Mouse (Mus musculus) urinary bladder, postnatal 10 days (tissue): ENCODE measurements around the gene Pfkfb4.

Experiments used
- DNase-seq: peaks from one replicate; pipeline ENCODE4 v3.0.0; 2022; ENCODE audit warnings: low spot score

The Pfkfb4 gene

DNA sequence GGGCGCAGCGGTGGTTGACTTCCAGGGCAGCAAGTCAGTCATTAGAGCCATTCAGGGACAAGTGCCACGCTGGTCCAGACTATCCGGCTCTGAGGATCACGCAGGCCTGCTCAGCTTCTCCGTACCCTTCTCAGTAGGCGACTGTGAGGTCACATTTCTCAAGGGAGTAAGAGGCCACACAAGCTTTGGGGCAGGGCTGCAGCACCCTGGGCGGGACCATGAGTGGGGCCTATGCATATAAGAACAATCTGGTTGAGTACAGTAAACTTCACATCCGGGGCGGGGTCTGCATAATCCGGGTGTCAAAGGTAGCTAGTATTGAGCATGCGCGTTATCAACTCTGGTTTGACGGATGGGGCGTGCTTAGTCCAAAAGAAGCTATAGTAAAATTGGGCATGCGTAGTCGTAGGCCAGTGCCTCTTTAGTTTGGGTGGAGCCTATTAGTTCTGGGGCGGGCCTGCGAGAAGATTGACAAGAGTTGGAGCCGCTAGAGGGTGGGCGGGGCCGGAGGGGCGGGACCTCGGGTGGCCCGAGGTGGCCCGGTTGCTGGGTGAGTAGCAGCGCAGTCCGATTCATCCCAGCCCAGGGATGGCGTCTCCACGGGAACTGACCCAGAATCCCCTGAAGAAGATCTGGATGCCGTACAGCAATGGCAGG lies at the start of gene Pfkfb4:
Gene Pfkfb4 (plus strand): TSS at position 351 of the 657 bp plus-strand sequence.
- peak; percentile 82 for DNase-seq

DNA sequence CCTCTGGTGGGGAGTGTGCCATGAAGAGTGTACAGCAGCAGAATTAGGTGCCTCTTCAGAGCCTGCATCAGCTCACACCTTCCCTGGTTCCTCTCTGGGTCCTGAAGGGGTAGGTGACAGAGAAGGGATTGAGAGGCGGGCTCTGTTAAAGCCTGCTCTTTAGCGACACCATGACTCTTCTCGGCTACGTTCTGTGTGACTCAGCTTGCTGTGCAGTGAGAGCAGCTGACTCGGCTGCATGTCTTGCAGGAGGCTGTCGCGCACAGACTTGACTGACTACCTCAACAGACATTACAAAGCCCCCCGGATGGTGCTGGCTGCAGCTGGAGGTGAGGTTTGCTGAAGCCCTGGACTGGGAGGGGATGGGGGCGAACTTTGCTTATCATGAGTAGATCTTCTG lies 46.5 kb upstream of the Pfkfb4 start:
- DNase-seq: no peak

DNA sequence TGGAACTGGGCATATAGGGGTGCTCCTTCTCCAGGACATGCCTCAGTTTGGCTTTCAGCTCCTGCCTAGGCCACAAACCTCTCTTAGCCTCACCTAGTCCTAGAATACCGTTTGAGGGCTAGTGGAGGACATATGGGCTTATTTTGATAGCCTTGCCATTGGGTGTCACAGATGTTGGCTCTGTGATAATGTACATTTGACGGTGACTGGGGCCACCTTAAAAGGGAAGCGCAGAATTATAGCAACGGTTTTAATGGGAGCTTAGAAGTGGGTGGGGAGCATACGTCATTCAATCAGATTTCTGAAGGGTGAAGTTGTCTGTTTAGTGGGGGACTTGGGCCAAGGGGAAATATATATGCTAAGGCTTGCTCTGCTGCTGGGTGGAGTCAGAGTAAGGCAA lies 46.0 kb upstream of the Pfkfb4 start:
- DNase-seq: no peak

DNA sequence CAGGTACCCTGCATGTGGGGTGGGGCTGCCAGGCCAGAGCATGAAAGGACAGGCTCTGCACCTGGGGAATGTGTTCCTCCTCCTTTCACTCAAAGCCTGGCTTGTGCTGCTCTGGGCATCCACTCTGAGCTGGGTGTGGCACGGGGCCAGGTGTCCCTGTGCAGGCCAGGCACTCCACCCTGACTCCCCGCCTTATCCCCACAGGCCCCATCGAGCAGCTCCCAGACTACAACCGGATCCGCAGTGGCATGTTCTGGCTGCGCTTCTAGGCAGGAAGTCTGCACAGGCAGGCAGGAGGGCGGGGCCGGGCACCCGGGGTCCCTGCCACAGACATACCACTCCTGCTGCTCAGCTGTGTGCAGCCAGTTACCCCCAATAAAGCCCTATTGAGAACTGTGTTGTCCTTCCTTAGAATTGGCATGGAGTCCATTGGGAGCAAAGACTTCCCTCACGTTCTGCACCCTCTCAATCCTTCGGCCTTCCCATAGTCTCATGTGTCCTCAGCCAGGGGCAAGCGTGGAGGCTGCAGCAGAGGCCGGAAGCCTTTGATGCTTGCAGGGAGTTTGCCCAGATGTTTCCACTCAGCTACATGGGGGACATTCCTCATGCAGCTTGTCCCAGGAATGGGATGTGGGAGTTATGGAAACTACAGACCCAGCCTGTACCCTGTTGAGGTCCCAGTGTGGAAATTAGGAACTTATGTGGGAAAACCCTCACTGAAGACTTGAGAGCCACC lies 42.2 kb upstream of the Pfkfb4 start:
- no peak for DNase-seq

DNA sequence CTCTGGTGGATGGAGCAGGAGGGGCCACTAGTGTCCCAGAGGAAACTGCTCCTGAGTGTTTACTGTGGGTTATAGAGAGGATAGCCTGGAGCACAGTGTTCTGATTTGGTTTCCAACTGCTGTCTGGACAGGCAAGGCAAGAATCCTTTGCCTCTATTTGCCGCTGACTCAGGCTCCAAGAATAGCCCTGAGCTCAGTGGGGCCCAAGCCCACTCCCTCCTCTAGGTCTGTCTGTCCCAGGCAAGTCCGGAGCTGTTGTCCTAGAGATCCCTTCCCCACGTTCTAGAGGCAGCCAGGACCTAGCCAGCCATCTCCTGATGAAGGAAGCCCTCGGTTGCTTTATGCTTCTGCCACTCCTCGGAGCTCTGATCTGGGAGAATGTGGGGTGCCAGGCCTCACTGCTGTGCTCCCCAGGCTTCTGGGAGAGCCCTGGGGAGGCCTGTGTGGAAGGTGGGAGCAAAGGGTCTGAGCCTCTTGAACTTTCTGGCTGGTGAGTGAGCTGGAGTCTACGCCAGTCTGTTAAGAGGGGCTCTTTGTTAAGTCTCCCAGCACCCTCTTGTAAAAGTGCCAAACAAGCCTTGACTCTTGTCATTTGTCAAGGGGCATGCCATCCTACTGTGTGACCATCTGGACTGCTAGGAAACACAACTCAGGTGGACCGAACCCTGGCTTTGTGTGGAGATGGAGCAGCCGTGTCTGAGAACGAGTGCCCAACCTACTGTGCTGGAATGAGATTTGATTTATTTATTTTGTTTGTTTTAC lies 41.4 kb upstream of the Pfkfb4 start:
- no peak for DNase-seq

DNA sequence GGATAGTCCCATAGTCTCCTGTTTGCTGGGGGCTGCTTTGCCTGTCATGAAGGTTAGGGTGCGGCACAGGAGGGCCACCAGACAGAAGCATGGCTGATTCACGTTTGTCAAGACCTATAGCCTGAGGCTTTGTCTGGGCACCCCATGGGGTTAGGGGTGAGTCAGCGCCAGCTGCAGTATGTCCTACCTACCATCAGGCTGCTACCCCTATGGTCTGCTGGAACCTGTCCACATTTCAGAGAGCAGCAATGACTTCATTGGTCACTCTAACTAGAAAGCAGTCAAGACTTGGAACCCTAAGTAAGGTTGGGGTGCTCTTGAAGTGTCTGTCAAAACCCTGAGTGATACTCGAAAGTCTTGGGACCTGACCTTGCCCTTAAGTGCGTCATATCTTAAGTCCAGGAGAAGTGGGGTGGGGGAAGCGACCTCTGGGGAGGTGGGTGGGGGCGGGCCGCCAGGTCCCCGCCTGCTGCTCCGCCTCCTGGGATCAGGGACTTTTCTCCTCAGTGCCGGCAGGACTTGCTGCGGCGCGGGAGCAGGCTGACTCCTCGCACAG lies 38.4 kb upstream of the Pfkfb4 start, which contains the start of gene Col7a1:
Gene Col7a1 (plus strand): TSS at position 506 of the 556 bp plus-strand sequence.
- no peak for DNase-seq

DNA sequence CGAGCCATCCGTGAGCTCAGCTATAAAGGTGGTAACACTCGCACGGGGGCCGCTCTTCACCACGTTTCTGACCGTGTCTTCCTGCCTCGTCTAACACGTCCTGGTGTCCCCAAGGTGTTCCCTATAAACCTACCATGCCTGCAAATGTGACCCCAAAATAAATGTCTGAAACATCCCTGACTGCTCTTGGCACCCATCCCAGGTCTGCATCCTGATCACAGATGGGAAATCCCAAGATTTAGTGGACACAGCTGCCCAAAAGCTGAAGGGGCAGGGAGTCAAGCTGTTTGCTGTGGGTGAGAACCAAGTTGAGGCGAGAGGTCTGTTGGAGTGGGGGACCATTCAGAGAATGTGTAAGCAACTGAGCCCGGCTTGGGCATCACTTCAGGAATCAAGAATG lies 36.3 kb upstream of the Pfkfb4 start:
- DNase-seq: no peak

DNA sequence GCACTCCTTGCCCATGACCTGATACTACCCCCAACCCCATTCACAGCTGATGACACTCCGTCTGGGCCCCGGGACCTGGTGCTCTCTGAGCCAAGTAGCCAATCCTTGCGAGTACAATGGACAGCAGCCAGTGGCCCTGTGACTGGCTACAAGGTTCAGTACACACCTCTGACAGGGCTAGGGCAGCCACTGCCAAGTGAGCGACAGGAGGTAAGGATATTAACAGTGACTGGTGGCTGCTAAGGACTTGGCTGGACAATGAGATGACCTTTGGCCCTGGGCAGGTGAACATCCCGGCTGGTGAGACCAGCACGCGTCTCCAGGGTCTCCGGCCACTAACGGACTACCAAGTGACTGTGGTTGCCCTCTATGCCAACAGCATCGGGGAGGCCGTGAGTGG lies 35.7 kb upstream of the Pfkfb4 start:
- DNase-seq: no peak

DNA sequence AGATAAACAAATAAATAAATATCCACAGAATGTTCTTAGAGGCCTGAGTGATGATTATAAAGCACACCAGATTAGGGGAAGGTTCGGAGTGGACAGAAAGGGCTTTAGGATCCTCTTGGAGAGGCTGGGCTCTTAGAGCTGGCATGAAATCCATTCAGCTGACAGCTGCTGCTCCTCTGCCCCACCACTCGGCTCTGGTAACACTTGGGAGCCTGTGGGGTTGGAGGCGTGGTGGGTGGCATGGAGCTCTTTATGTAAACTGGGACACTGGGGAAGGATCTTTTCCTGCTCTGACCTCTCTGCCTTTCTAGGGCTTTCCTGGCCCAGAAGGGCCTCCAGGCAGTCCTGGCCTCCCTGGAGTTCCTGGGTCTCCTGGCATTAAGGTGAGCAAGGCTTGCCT lies 28.0 kb upstream of the Pfkfb4 start:
- no peak for DNase-seq

DNA sequence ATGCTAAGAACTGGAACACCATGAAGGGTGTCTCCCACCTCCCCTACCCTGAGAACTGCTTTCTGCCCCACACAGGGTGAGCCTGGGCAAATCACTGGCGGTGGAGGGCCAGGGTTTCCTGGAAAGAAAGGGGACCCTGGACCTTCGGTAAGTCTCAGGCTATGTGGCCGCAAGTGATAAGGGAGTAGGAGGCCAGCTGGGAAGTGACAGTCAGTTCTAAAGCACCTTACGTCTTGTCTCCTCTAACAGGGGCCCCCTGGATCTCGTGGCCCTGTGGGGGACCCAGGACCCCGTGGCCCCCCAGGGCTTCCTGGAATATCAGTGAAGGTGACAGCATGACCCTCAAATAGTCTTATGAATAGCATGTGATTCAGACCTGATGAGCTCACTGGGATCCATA lies 27.2 kb upstream of the Pfkfb4 start:
- no peak for DNase-seq

DNA sequence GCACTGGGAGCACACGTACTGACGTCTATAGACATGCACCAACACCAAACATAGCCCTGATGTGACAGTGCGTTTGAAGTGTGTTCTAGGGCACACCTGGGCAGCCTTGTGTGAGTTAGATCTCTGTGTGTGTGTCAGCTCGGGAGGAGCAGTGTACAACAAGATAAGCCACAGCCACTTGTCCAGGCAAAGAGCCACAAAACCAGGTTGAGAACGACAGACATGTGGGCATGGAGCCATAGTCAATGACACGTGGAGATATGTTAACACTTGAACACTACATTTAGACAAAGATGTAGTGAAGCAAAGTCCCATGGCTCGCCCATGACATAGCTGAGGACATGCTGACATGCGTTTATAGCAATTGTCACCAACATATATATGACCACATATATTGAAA lies 21.0 kb upstream of the Pfkfb4 start:
- DNase-seq: no peak

DNA sequence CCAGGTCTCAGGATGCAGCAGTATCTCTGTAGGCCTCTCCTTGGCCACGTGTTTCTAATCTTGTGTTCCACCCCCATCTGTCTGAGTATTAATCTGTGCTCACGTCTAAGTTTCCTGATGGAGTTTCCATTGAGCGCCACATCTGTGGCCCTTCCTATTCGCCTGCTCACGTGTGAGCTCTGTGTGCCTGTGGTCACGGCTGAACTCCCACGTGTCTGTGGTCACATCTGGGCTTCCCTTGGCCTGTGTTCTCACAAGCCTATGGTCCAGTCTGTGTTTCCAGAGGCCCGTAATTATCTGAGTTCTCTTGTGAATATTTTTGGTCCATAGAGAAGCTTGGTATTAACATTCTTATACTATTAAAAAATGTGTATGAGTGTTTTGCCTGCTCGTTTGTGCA lies 15.1 kb upstream of the Pfkfb4 start:
- no peak for DNase-seq

DNA sequence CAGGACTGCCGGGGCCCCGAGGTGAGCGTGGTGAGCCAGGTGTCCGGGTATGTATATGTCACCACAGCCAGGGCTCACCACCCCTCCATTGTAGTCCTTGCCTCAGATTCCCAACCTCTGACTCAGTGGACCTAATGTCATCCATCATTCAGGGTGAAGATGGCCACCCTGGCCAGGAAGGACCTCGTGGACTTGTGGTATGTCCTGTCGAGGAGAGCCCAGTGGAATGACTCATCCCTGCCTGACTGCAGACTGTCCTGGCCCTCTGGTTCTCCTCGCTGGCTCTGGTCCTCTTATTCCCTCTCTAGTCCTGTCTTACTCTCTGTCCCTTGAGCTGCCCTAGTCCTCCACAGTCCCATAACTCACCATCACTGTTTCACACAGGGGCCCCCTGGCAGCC lies 13.6 kb upstream of the Pfkfb4 start:
- no peak for DNase-seq

DNA sequence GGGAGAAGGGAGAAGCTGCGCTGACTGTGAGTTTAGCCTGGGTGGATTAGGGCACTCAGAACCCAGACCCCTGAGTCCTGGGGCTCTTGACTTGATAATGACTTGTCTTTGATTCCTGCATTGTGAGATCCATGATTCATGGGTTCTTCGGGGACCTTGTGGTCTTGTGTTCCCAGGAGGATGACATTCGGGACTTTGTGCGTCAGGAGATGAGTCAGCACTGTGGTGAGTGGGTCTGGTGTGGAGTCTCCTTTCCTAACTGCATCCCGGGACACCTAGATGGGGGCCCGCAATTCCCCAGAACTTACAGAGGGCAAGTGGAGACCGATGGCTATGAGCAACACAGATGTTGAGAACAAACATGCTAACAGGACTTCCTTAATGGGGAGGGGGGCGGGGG lies 9.1 kb upstream of the Pfkfb4 start:
- no peak for DNase-seq

DNA sequence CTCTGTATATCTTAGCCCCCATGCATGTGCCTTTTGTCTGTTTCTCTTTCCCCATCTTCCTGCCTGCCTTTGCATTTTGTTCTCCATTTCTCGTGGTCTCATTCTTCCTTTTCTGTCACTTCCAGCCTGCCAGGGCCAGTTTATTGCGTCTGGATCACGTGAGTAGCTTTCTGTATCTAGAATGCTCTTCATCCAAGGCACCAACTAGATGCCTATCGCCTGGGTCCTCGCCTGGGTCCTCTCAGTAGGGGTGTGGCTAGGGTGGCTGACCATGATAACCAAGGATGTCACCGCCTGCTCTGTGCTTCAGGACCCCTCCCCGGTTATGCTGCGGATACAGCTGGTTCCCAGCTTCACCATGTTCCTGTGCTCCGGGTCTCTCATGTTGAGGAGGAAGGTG lies 8.4 kb upstream of the Pfkfb4 start:
- no peak for DNase-seq

DNA sequence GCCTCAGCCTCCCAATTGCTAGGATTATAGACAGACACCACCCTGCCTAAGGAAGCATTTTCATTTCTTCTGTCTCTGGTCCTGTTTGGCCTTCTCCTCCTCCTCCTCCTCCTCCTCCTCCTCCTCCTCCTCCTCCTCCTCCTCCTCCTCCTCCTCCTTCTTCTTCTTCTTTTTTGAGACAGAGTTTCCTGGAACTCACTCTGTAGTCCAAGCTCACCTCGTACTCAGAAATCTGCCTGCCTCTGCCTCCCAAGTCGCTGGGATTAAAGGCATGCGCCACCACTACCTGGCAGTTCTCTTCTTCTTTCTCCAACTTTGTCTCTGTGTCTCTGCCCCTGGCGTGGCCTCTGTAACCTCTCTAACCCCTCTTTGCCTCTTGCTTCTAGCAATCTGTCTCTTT lies 5.9 kb upstream of the Pfkfb4 start, which contains the start of gene Ucn2:
Gene Ucn2 (plus strand): TSS at position 301 of the 400 bp plus-strand sequence.
- no peak for DNase-seq

DNA sequence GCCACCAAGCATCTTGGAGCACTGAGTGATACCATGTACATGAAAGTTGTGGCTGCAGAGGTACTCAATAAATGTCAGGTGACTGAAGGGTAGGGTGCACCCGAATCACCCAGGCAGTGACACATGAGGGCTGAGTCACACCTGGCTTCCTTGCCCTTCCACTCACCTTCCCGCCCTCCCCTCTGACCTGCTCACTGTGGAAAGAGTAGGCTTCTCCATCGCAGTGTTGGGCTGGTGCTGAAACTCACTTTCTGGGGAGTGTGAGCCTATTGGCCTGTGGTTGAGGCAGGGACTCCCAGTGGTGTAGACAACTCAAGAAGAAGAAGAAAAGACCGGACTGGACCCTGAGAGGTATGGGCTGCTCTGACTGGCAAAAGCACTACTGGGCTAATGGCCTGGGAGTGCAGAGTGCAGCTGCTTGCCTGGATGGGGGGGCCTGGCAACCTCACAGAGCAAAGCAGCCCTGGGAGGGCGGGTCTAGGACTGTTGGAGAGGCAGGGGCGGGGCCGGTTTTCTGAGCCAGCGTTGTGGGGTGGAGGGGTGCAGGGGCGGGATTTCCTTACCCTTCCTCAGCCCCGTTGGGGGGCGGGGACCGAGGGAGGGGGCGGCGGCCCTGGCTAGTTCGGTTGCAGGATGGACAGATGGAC lies 3.8 kb upstream of the Pfkfb4 start:
- DNase-seq: no peak

DNA sequence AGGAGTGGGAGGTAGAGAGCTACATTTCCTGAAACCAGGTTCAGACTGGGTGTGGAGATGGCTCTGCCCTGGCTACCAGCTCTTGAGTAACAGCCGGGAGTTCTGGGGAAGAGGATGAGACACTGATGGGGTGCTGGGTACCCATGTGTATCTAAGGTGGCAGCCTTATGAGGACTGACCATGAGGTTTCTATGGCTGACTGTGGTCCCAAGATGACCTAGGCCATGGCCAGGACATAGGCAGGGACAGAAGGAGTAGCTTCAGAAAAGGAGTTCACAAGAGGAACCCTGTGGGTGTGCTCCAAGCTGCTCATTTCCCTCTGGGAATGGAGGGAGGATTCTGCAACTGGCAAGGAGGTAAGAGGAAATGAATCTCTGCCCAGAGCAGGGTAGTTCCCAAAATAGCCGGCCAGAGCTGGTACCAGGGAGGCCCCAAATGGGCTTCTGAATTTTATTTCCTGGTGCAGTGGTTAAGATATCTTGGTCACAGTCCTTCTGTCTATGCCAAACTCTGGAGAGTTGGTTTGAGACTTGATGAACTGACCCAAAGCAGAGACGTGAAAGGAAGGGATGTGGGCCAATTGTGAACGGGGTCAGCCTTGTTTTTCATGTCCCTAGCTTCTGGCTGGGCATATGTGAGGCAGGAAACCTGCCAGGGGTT lies 1.6 kb upstream of the Pfkfb4 start:
- no peak for DNase-seq

DNA sequence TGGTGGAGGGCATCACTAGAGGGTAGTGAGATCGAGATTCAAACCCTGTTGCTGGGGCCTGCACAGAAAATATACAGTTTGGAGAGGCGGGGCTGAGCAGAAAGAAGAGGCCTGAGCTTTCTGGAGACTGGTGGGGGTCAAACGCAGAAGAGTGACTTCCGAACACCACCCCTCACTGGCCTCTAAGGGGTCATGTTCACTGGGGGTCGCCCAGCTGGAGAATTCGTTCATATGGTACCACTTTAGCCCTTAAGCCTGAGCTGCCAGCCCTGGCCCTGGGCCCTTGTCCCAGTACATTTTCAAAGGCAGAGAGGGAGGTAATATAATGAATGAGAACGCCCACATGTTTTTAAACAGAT lies 1.1 kb upstream of the Pfkfb4 start:
- no peak for DNase-seq

DNA sequence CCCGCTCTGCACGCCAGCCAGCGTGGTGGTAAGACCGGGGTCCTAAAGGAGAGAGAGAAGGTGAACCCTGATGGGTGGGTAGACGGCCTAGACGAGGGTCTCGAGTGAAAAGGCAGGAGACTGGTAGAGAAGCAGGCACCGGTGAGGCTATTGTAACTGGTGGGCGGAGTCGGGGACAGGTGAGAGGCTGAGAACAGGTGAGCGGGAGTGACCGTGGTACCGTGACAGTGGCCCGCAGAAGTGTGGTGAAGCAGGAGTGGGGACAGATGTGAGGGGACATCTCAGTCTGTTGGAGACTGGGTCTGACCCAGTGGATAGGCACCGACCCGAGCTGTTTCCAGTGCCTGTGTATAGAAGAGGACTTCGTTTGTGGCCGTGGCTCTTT lies 499 bp downstream of the Pfkfb4 start:
- DNase-seq: no peak

DNA sequence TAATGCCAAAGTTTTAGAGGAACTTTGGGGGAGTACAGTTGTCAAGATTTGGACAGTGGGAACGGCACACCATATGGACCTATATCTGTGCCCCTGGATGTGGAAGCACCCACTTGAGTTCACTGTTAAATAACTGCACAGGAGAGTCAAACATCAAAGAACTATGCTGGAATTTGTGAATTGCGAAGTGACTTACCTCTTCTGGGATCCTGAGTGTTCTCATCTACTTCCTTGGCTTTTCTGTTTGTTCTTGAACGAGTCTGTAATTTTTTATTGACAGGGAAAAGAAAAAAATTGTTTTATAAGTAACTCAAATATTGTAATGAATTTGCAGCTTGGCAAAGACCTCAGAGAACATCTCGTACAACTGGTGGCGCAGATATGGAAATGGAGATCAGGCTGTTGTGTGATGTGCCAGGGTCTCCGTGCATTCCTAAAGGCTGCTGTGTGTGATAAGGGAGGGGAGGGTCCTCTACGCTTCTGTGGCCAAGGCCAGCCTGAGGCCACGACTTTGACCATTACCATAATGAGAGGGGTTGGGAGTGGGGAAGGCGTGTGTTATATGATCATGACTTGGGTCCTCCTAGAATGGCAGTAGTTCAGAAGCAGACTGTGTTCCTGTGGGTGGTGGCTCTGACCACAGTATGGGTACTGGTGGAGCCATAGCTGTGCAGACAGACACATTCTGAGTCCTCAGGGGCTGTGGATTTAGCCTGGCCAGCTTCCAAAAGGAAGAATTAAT lies 1.2 kb downstream of the Pfkfb4 start:
- no peak for DNase-seq
